Mouse (Mus musculus) liver, embryonic 13.5 days (tissue): ENCODE data around the gene Shkbp1. TPM values are rescaled to one million over a fixed set of nuclear protein-coding genes. Genes with fewer than 3 reads are reported as not detected.

Source experiments
- ATAC-seq: fragments of 200-750 bp; cut with Nextera tagmentation; 2 replicates; pipeline ENCODE4 v1.8.0; 2017; ENCODE audit warnings: low read depth, mild to moderate bottlenecking, moderate number of reproducible peaks, moderate library complexity
- DNase-seq: peaks from one replicate; pipeline ENCODE4 v3.0.0; 2022
- H3K27ac ChIP-seq: fragments of 300-500 bp; sonication (generic); 2 replicates; pipeline ENCODE4 v1.5.1; 2015; ENCODE audit warnings: moderate library complexity, mild to moderate bottlenecking, inconsistent platforms
- H3K27me3 ChIP-seq: fragments of 300-500 bp; sonication (generic); 2 replicates; pipeline ENCODE4 v1.6.1; 2015; ENCODE audit warnings: mild to moderate bottlenecking, inconsistent platforms
- H3K36me3 ChIP-seq: fragments of 300-500 bp; sonication (generic); 2 replicates; pipeline ENCODE4 v1.6.1; 2015; ENCODE audit warnings: mild to moderate bottlenecking, inconsistent platforms
- H3K4me1 ChIP-seq: fragments of 300-500 bp; sonication (generic); replicated peaks from 2 replicates; pipeline ENCODE4 v1.6.1; 2015; ENCODE audit warnings: inconsistent platforms
- H3K4me2 ChIP-seq: fragments of 300-500 bp; sonication (generic); 2 replicates; pipeline ENCODE4 v1.6.1; 2015; ENCODE audit warnings: inconsistent platforms, mild to moderate bottlenecking, moderate library complexity
- H3K4me3 ChIP-seq: fragments of 300-500 bp; sonication (generic); replicated peaks from 2 replicates; pipeline ENCODE4 v1.5.1; 2015; ENCODE audit warnings: mild to moderate bottlenecking, inconsistent platforms
- H3K9ac ChIP-seq: fragments of 300-500 bp; sonication (generic); 2 replicates; pipeline ENCODE4 v1.6.1; 2015; ENCODE audit warnings: mild to moderate bottlenecking, inconsistent platforms
- H3K9me3 ChIP-seq: fragments of 300-500 bp; sonication (generic); replicated peaks from 2 replicates; pipeline ENCODE4 v1.6.1; 2016; ENCODE audit warnings: inconsistent platforms
- WGBS: fragments of 180-500 bp; shearing (Covaris S2); methylation state at CpG from one replicate; pipeline ENCODE4 v1.1.7; 2015; ENCODE audit not compliant: insufficient replicate concordance; 5-methylcytosine and 5-hydroxymethylcytosine counted together
- polyA plus RNA-seq: library from polyadenylated mRNA; unstranded; fragments of >200 nt; fragmentation: Nextera tagmentation; extraction: Ambion mirVana; gene quantifications from 2 replicates; pipeline ENCODE4 v1.2.1, GENCODE M21; 2015

The Shkbp1 gene
- 23.1 and 25.0 TPM in 2 replicates for polyA plus RNA-seq

DNA sequence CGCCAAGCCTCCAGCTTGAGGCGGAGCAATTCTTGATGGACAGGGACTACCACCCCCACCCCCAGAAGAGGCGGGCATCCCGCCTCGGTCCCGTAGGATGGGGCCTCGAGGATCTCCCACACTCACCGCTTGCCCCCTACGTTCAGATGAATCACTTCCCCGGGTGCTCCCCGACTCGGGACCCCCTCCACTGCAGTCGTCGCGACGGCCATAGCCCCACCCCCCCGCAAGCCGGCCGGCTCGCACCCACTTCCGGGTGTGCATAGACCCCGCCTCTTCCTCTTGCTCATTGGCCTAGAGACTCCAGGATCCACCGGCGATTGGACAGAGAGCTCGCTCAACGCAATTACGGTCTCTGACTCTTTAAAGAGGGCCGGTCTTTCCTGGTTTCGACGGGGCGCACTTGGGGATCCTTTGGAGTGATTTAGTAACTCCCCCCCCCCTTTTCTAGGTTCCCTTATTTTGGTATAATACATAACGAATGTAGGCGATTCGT is at the start of gene Shkbp1:
TSS of gene Shkbp1 (minus strand) at position 275 of the 496 bp plus-strand sequence.
- ATAC-seq (peak; percentile 90), DNase-seq (peak; percentile 85)
- Histone ChIP-seq H3K4me3 (peak within 1 kb of the TSS; percentile 76), H3K27me3 (0 out of 2 replicates have a peak, but pooled peaks cover 8% of the 10 kb centered on the region), H3K9me3 (no peaks in the 10 kb centered on the region), H3K27ac (peak within 1 kb of the TSS; percentile 85), H3K9ac (peak within 1 kb of the TSS; percentile 81), H3K4me2 (peak within 1 kb of the TSS; percentile 92), H3K4me1 (peaks cover 47% of the 10 kb centered on the region), H3K36me3 (peaks cover 17% of the 10 kb centered on the region)
- WGBS, result under 1% methylated on average over 34 of the region's 34 CpGs

DNA sequence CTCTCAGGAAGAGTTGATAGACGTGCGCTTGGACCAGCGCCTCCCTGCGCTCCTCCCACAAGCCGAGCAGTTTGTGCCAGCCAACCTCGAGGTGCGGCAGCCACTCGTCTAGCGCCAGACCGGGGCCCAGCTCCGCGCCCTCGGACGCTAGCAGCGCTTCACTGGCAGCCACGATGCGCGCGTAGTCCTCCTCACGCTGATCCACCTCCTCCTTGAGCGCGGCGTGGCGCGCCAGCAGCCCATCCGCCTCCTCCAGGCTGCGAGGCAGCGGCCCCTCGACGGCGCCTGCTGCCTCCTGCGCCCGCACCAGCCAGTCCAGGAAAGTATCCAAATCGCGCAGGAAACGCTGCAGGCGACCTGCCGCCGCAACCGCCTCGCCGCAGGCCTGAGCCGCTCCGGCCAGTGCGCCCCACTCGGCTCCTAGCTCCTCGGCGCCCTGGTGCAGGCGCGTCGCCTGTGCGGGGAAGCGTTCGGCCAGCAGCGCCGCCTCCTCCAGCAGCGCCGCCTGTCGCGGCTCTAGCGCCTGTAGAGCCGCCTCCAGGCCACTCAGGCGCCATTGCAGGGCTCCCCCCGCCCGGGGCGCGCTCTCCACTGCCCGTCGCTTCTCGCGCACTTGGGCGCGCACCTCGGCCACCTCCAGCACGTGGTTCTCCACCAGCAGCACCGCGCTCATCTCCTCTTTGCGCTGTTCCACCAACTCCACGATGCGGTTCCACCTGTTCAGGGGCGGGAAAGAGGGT is 48.6 kb upstream of the Shkbp1 start:
- WGBS, result 7% methylated on average over 81 of the region's 81 CpGs
- no peaks in the 10 kb centered on the region; the same call in 1 of the 2 replicates for H3K9me3 ChIP-seq
- H3K4me3 ChIP-seq, result no peak overlapping the region
- no peak overlapping the region for H3K27ac ChIP-seq
- peaks cover 10% of the 10 kb centered on the region for H3K4me1 ChIP-seq
- no peaks in the 10 kb centered on the region for H3K36me3 ChIP-seq
- no peak for DNase-seq
- H3K27me3 ChIP-seq, result peaks cover 96% of the 10 kb centered on the region
- no peak for ATAC-seq
- H3K4me2 ChIP-seq, result peak overlapping the region; percentile 19; the same call in 1 of the 2 replicates
- no peak overlapping the region for H3K9ac ChIP-seq

- no peaks in the 10 kb centered on the region for H3K36me3 ChIP-seq
- no peak for ATAC-seq
- DNase-seq, result peak; percentile 29
Observed at GRCm38 (mm10) chr7:27402675-27403074, 46.9 kb upstream of the Shkbp1 start.

GRCm38 (mm10) chr7:27400545-27400944 is 44.7 kb upstream of the Shkbp1 start:
- no peak overlapping the region for H3K9ac ChIP-seq
- no peak overlapping the region for H3K4me3 ChIP-seq
- H3K27ac ChIP-seq, result no peak overlapping the region
- 61% methylated on average over 7 of the region's 7 CpGs for whole genome bisulfite sequencing
- H3K4me2 ChIP-seq, result no peak overlapping the region
- H3K27me3 ChIP-seq, result peaks cover 95% of the 10 kb centered on the region
- H3K9me3 ChIP-seq, result no peaks in the 10 kb centered on the region
- H3K36me3 ChIP-seq, result no peaks in the 10 kb centered on the region
- ATAC-seq, result no peak
- DNase-seq, result no peak
- H3K4me1 ChIP-seq, result peaks cover 3% of the 10 kb centered on the region

More at GRCm38 (mm10) chr7:27402675-27403074, 46.9 kb upstream of the Shkbp1 start:
- WGBS, result 8% methylated on average over 16 of the region's 16 CpGs
- H3K9me3 ChIP-seq, result no peaks in the 10 kb centered on the region; the same call in 1 of the 2 replicates
- H3K4me1 ChIP-seq, result no peaks in the 10 kb centered on the region; the same call in 1 of the 2 replicates
- H3K9ac ChIP-seq, result no peak overlapping the region
- no peak overlapping the region for H3K4me2 ChIP-seq
- H3K27ac ChIP-seq, result no peak overlapping the region
- H3K4me3 ChIP-seq, result no peak overlapping the region
- peaks cover 95% of the 10 kb centered on the region for H3K27me3 ChIP-seq

- peaks cover 95% of the 10 kb centered on the region for H3K27me3 ChIP-seq
- no peaks in the 10 kb centered on the region for H3K36me3 ChIP-seq
- H3K4me2 ChIP-seq, result no peak overlapping the region
- no peak overlapping the region for H3K9ac ChIP-seq
- DNase-seq (peak; percentile 38), ATAC-seq (peak; percentile 43; the same call in 1 of the 2 replicates)
- H3K9me3 ChIP-seq, result no peaks in the 10 kb centered on the region
- peaks cover 3% of the 10 kb centered on the region for H3K4me1 ChIP-seq
- H3K27ac ChIP-seq, result no peak overlapping the region
- 0 out of 2 replicates have a peak overlapping the region, but pooled peaks have one; percentile 47 for H3K4me3 ChIP-seq
- 17% methylated on average over 26 of the region's 26 CpGs for WGBS
Observed at GRCm38 (mm10) chr7:27397048-27397949, 41.5 kb upstream of the Shkbp1 start.

DNA sequence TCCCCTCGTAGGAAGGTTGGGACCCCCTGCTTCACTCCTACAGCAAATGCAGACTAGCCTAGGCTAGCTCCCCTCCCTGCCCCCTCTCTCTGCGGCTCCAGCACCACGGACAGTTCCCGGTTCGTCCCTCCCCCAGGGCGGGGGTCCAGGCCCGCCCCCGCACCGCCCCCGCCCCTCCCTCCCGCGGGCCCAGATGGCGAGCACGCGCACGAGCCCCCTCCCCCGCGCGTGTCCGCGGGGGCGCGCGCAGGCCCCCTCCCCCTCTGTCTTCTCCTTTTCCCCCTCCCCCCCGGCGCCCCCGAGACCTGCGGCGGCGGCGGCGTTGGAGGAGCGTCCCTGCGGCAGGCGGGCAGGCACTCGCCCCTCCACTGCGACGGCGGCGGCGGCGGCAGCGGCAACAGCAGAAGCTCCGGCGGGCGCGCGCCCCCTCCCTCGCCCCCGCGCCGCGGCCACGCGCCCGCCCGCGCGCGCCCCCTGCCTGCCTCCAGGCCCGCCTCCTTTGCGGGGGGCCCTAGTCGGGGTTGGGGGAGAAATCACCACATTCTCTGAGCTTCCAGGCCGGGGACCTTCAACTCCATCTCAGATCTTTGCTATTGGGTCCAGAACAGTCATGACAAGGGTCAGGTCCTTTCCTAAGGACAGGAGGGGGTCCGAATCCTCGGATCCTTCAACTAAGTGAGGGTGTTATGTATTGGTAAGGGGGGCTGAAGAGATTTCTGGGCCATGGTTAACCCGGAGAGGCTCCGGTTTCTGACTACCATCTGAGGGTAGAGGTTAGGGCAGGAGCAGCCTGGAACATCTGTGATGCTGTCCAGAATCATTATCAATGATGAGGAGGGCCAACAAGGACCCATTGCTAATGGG is 40.6 kb upstream of the Shkbp1 start:
- no peak overlapping the region for H3K27ac ChIP-seq
- H3K4me1 ChIP-seq, result peaks cover 3% of the 10 kb centered on the region
- H3K4me3 ChIP-seq, result peak overlapping the region; percentile 47
- 3% methylated on average over 55 of the region's 68 CpGs for WGBS
- DNase-seq (no peak), ATAC-seq (no peak)
- no peak overlapping the region for H3K9ac ChIP-seq
- H3K4me2 ChIP-seq, result peak overlapping the region; percentile 62
- peaks cover 95% of the 10 kb centered on the region for H3K27me3 ChIP-seq
- H3K36me3 ChIP-seq, result no peaks in the 10 kb centered on the region
- H3K9me3 ChIP-seq, result no peaks in the 10 kb centered on the region

GRCm38 (mm10) chr7:27395521-27396183 is 39.8 kb upstream of the Shkbp1 start:
- Histone ChIP-seq H3K4me2 (peak overlapping the region; percentile 62), H3K4me1 (peaks cover 3% of the 10 kb centered on the region), H3K4me3 (peak overlapping the region; percentile 47; the same call in 1 of the 2 replicates), H3K27me3 (peaks cover 95% of the 10 kb centered on the region), H3K27ac (no peak overlapping the region), H3K36me3 (no peaks in the 10 kb centered on the region), H3K9ac (no peak overlapping the region), H3K9me3 (no peaks in the 10 kb centered on the region)
- 7% methylated on average over 22 of the region's 22 CpGs for WGBS
- no peak for DNase-seq
- ATAC-seq, result no peak

- Histone ChIP-seq H3K9me3 (no peaks in the 10 kb centered on the region), H3K36me3 (no peaks in the 10 kb centered on the region), H3K9ac (no peak overlapping the region), H3K4me2 (no peak overlapping the region), H3K4me1 (no peaks in the 10 kb centered on the region; the same call in 1 of the 2 replicates), H3K27me3 (peaks cover 62% of the 10 kb centered on the region), H3K4me3 (no peak overlapping the region), H3K27ac (no peak overlapping the region)
- WGBS, result 37% methylated on average over 16 of the region's 16 CpGs
- ATAC-seq (no peak), DNase-seq (no peak)
Observed at GRCm38 (mm10) chr7:27391416-27391815, 35.6 kb upstream of the Shkbp1 start.

GRCm38 (mm10) chr7:27389213-27389612 is 33.4 kb upstream of the Shkbp1 start:
- Histone ChIP-seq H3K27me3 (peaks cover 42% of the 10 kb centered on the region), H3K4me2 (no peak overlapping the region)

GRCm38 (mm10) chr7:27384731-27385130 is 28.9 kb upstream of the Shkbp1 start:
- 32% methylated on average over 4 of the region's 4 CpGs for WGBS
- ATAC-seq, result no peak

More at GRCm38 (mm10) chr7:27389213-27389612, 33.4 kb upstream of the Shkbp1 start:
- Histone ChIP-seq H3K36me3 (no peaks in the 10 kb centered on the region), H3K4me3 (no peak overlapping the region), H3K4me1 (peaks cover 6% of the 10 kb centered on the region), H3K9me3 (no peaks in the 10 kb centered on the region), H3K9ac (no peak overlapping the region), H3K27ac (no peak overlapping the region)
- DNase-seq, result no peak
- whole genome bisulfite sequencing, result 52% methylated on average over 6 of the region's 6 CpGs
- ATAC-seq, result no peak

More at GRCm38 (mm10) chr7:27384731-27385130, 28.9 kb upstream of the Shkbp1 start:
- Histone ChIP-seq H3K27ac (0 out of 2 replicates have a peak overlapping the region, but pooled peaks have one; percentile 34), H3K9ac (no peak overlapping the region), H3K27me3 (peaks cover 15% of the 10 kb centered on the region), H3K4me2 (no peak overlapping the region), H3K4me3 (no peak overlapping the region), H3K36me3 (no peaks in the 10 kb centered on the region), H3K4me1 (peaks cover 24% of the 10 kb centered on the region), H3K9me3 (no peaks in the 10 kb centered on the region)
- DNase-seq, result peak; percentile 42
